Mouse (Mus musculus) liver, adult 2 months (tissue): ENCODE results near the gene Eftud2. TPM values are rescaled to one million over a fixed set of nuclear protein-coding genes. Genes with fewer than 3 reads are reported as not detected.
A peak's percentile ranks its signal among the peaks of the same experiment; 100 is the strongest.

Experiments
- DNase-seq: peaks from one replicate; pipeline ENCODE4 v3.0.0-alpha.2; 2011; ENCODE audit warnings: low read depth, low spot score; ENCODE audit errors: extremely low read depth
- H3K27ac ChIP-seq: fragments of 200-500 bp; replicated peaks from 2 replicates; pipeline ENCODE4 v1.5.1; 2012; ENCODE audit warnings: low read depth, mild to moderate bottlenecking, control low read depth, inconsistent platforms, low read length; ENCODE audit not compliant: insufficient read depth
- H3K27me3 ChIP-seq: fragments of 200-500 bp; 2 replicates; pipeline ENCODE4 v1.6.1; 2012; ENCODE audit warnings: mild to moderate bottlenecking, moderate library complexity, low read length, inconsistent platforms; ENCODE audit not compliant: control insufficient read depth, insufficient read depth
- H3K36me3 ChIP-seq: fragments of 200-500 bp; 2 replicates; pipeline ENCODE4 v1.6.1; 2012; ENCODE audit warnings: low read length, inconsistent platforms; ENCODE audit not compliant: control insufficient read depth, insufficient read depth
- H3K4me1 ChIP-seq: fragments of 200-500 bp; 2 replicates; pipeline ENCODE4 v1.6.1; 2011; ENCODE audit warnings: low read length; ENCODE audit not compliant: control insufficient read depth, insufficient read depth
- H3K4me3 ChIP-seq: fragments of 200-500 bp; 2 replicates; pipeline ENCODE4 v1.5.1; 2011; ENCODE audit warnings: low read depth, mild to moderate bottlenecking, control low read depth, low read length, moderate library complexity; ENCODE audit not compliant: insufficient read depth
- H3K79me2 ChIP-seq: fragments of 200-500 bp; 2 replicates; pipeline ENCODE4 v1.6.1; 2012; ENCODE audit warnings: inconsistent platforms, mild to moderate bottlenecking, low read length, moderate library complexity; ENCODE audit not compliant: control insufficient read depth, insufficient read depth
- H3K9ac ChIP-seq: fragments of 200-500 bp; 2 replicates; pipeline ENCODE4 v1.6.1; 2012; ENCODE audit warnings: low read depth, mild to moderate bottlenecking, control low read depth, inconsistent platforms, low read length
- CTCF ChIP-seq: fragments of 200-500 bp; IDR thresholded peaks from 2 replicates; pipeline ENCODE4 v1.5.1; 2011; ENCODE audit warnings: low read depth, low read length, control low read depth
- POLR2A ChIP-seq: fragments of 200-500 bp; IDR thresholded peaks from 2 replicates; pipeline ENCODE4 v1.6.1; 2011; ENCODE audit warnings: low read length, control low read depth; ENCODE audit not compliant: insufficient read depth; ENCODE audit errors: extremely low read depth
- WGBS: fragments of 180-500 bp; shearing (Covaris S2); methylation state at CpG from one replicate; pipeline ENCODE4 v1.1.7; 2018; 5-methylcytosine and 5-hydroxymethylcytosine counted together
- polyA plus RNA-seq: library from polyadenylated mRNA; depleted of rRNA; stranded (reverse); fragments of >200 nt; gene quantifications from 2 replicates; pipeline ENCODE4 v1.2.3, GENCODE M21; 2012
- total RNA-seq: library from RNA; depleted of rRNA; stranded (reverse); fragments of >200 nt; gene quantifications from 2 replicates; pipeline ENCODE4 v1.2.3, GENCODE M21; 2014

Gene Eftud2
- total and polyA plus RNA-seq, 2 experiments, result 16.2 to 53.3 TPM

GRCm38 (mm10) chr11:102887433-102887832 is 6.6 kb upstream of the Eftud2 start:
- TF ChIP-seq POLR2A, result no peak
- no peak for TF ChIP-seq CTCF
- Histone ChIP-seq H3K27ac (no peak overlapping the region), H3K27me3 (no peaks in the 10 kb centered on the region), H3K4me3 (no peak overlapping the region), H3K36me3 (no peaks in the 10 kb centered on the region), H3K4me1 (no peaks in the 10 kb centered on the region), H3K9ac (no peak overlapping the region), H3K79me2 (no peaks in the 10 kb centered on the region)
- WGBS, result 71% methylated on average over 4 of the region's 5 CpGs
- no peak for DNase-seq

- 63% methylated on average over 10 of the region's 10 CpGs for WGBS
- no peak for DNase-seq
- Histone ChIP-seq H3K9ac (no peak within 1 kb of the TSS), H3K4me3 (no peak within 1 kb of the TSS), H3K4me1 (peaks cover 6% of the 10 kb centered on the region; the same call in 1 of the 2 replicates), H3K79me2 (0 out of 2 replicates have a peak, but pooled peaks cover 7% of the 10 kb centered on the region), H3K36me3 (no peaks in the 10 kb centered on the region), H3K27ac (no peak within 1 kb of the TSS), H3K27me3 (no peaks in the 10 kb centered on the region)
- TF ChIP-seq POLR2A (no peak), CTCF (no peak)
Observed at GRCm38 (mm10) chr11:102884616-102885219, 3.9 kb upstream of the Eftud2 start, which contains the start of gene Fam187a. Fam187a (plus strand) TSS chr11:102885169.

GRCm38 (mm10) chr11:102881314-102882198 is 771 bp upstream of the Eftud2 start:
- Histone ChIP-seq H3K4me3 (peak overlapping the region; percentile 71), H3K36me3 (peaks cover 1% of the 10 kb centered on the region; the same call in 1 of the 2 replicates), H3K9ac (peak overlapping the region; percentile 21; the same call in 1 of the 2 replicates), H3K27me3 (no peaks in the 10 kb centered on the region), H3K4me1 (peaks cover 6% of the 10 kb centered on the region; the same call in 1 of the 2 replicates), H3K27ac (no peak overlapping the region), H3K79me2 (peaks cover 7% of the 10 kb centered on the region; the same call in 1 of the 2 replicates)
- 15% methylated on average over 13 of the region's 13 CpGs for WGBS
- DNase-seq, result no peak
- no peak for TF ChIP-seq POLR2A
- TF ChIP-seq CTCF, result no peak

GRCm38 (mm10) chr11:102879558-102879957 is 1.2 kb downstream of the Eftud2 start:
- H3K9ac ChIP-seq, result no peak overlapping the region
- peaks cover 6% of the 10 kb centered on the region; the same call in 1 of the 2 replicates for H3K4me1 ChIP-seq
- H3K27ac ChIP-seq, result no peak overlapping the region
- H3K4me3 ChIP-seq, result no peak overlapping the region
- DNase-seq, result no peak
- no peaks in the 10 kb centered on the region for H3K27me3 ChIP-seq
- WGBS, result 85% methylated on average over 2 of the region's 2 CpGs
- peaks cover 7% of the 10 kb centered on the region; the same call in 1 of the 2 replicates for H3K79me2 ChIP-seq
- TF ChIP-seq POLR2A (no peak), CTCF (no peak)
- H3K36me3 ChIP-seq, result peaks cover 6% of the 10 kb centered on the region; the same call in 1 of the 2 replicates

GRCm38 (mm10) chr11:102874801-102875334 is 5.9 kb downstream of the Eftud2 start:
- Histone ChIP-seq H3K36me3 (peaks cover 19% of the 10 kb centered on the region), H3K79me2 (no peaks in the 10 kb centered on the region; the same call in 1 of the 2 replicates), H3K27me3 (no peaks in the 10 kb centered on the region), H3K4me3 (no peak overlapping the region), H3K4me1 (0 out of 2 replicates have a peak, but pooled peaks cover under 1% of the 10 kb centered on the region), H3K27ac (no peak overlapping the region), H3K9ac (no peak overlapping the region)
- TF ChIP-seq CTCF (no peak), POLR2A (no peak)
- WGBS, result 89% methylated on average over 7 of the region's 7 CpGs
- DNase-seq, result no peak
